Mouse (Mus musculus) bone marrow, adult 2 months (tissue): ENCODE results near the gene Aven.

Source experiments
- CTCF ChIP-seq: fragments of 200-500 bp; IDR thresholded peaks from 2 replicates; pipeline ENCODE4 v1.5.1; 2011; ENCODE audit warnings: low read length, control low read depth; ENCODE audit not compliant: control insufficient read depth, insufficient read depth
- POLR2A ChIP-seq: fragments of 200-500 bp; IDR thresholded peaks from 2 replicates; pipeline ENCODE4 v1.6.1; 2011; ENCODE audit warnings: low read depth, mild to moderate bottlenecking, control low read depth, low read length, borderline replicate concordance; ENCODE audit not compliant: control insufficient read depth

- no peak for TF ChIP-seq CTCF
- TF ChIP-seq POLR2A, result no peak
These were observed 100.6 kb downstream of the Aven start for GRCm38 (mm10) chr2:112593322-112593721.
